Mouse (Mus musculus) heart, embryonic 15.5 days (tissue): Measurements from ENCODE around the gene Ccdc177. TPM values are rescaled to one million over a fixed set of nuclear protein-coding genes. Genes with fewer than 3 reads are reported as not detected.
A peak's percentile ranks its signal among the peaks of the same experiment; 100 is the strongest.

Experiments used
- ATAC-seq: fragments of 200-750 bp; cut with Nextera tagmentation; replicated peaks from 2 replicates; pipeline ENCODE4 v1.8.0; 2017; ENCODE audit warnings: low read depth, moderate TSS enrichment; ENCODE audit not compliant: insufficient number of reproducible peaks, insufficient read depth, low FRiP score
- H3K27ac ChIP-seq: fragments of 300-500 bp; sonication (generic); 2 replicates; pipeline ENCODE4 v1.5.1; 2015; ENCODE audit warnings: mild to moderate bottlenecking, inconsistent platforms
- H3K27me3 ChIP-seq: fragments of 300-500 bp; sonication (generic); 2 replicates; pipeline ENCODE4 v1.6.1; 2015; ENCODE audit warnings: inconsistent platforms
- H3K36me3 ChIP-seq: fragments of 300-500 bp; sonication (generic); 2 replicates; pipeline ENCODE4 v1.6.1; 2015; ENCODE audit warnings: mild to moderate bottlenecking, inconsistent platforms
- H3K4me1 ChIP-seq: fragments of 300-500 bp; sonication (generic); replicated peaks from 2 replicates; pipeline ENCODE4 v1.6.1; 2015; ENCODE audit warnings: inconsistent platforms
- H3K4me2 ChIP-seq: fragments of 300-500 bp; sonication (generic); 2 replicates; pipeline ENCODE4 v1.6.1; 2015; ENCODE audit warnings: inconsistent platforms, mild to moderate bottlenecking, moderate library complexity
- H3K4me3 ChIP-seq: fragments of 300-500 bp; sonication (generic); 2 replicates; pipeline ENCODE4 v1.5.1; 2015; ENCODE audit warnings: mild to moderate bottlenecking, inconsistent platforms
- H3K9ac ChIP-seq: fragments of 300-500 bp; sonication (generic); 2 replicates; pipeline ENCODE4 v1.6.1; 2015; ENCODE audit warnings: mild to moderate bottlenecking, inconsistent platforms
- H3K9me3 ChIP-seq: fragments of 300-500 bp; sonication (generic); replicated peaks from 2 replicates; pipeline ENCODE4 v1.6.1; 2016; ENCODE audit warnings: inconsistent platforms
- WGBS: fragments of 180-500 bp; shearing (Covaris S2); methylation state at CpG from one replicate; pipeline ENCODE4 v1.1.7; 2015; ENCODE audit warnings: mixed read lengths; 5-methylcytosine and 5-hydroxymethylcytosine counted together
- polyA plus RNA-seq: library from polyadenylated mRNA; unstranded; fragments of >200 nt; fragmentation: Nextera tagmentation; extraction: Ambion mirVana; gene quantifications from 2 replicates; pipeline ENCODE4 v1.2.1, GENCODE M21; 2015

Ccdc177 gene
- polyA plus RNA-seq, 1 experiment from 2014 or later = not detected

DNA sequence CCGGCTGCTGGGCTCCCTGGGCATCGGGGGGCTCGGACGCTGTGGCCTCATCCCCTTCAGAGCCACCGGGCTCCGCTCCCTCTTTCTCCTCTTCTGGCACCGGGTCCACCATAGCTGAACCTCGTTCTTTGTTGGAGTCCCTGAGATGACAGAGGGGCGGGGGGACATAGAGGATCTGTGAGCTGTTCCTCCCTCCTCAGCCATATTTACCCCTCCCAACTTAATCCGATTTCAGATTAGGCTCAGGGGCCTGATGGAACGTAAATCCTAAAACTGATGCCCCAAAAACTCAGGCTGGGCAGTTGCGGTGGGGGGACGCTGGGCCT is 1.1 kb downstream of the Ccdc177 start:
- Histone ChIP-seq H3K27ac (no peak overlapping the region), H3K4me3 (peak overlapping the region; percentile 59), H3K4me2 (peak overlapping the region; percentile 96), H3K9ac (0 out of 2 replicates have a peak overlapping the region, but pooled peaks have one; percentile 32), H3K27me3 (peaks cover 89% of the 10 kb centered on the region), H3K4me1 (peaks cover 34% of the 10 kb centered on the region), H3K9me3 (no peaks in the 10 kb centered on the region), H3K36me3 (no peaks in the 10 kb centered on the region)
- ATAC-seq = no peak
- WGBS = 6% methylated on average over 13 of the region's 13 CpGs

DNA sequence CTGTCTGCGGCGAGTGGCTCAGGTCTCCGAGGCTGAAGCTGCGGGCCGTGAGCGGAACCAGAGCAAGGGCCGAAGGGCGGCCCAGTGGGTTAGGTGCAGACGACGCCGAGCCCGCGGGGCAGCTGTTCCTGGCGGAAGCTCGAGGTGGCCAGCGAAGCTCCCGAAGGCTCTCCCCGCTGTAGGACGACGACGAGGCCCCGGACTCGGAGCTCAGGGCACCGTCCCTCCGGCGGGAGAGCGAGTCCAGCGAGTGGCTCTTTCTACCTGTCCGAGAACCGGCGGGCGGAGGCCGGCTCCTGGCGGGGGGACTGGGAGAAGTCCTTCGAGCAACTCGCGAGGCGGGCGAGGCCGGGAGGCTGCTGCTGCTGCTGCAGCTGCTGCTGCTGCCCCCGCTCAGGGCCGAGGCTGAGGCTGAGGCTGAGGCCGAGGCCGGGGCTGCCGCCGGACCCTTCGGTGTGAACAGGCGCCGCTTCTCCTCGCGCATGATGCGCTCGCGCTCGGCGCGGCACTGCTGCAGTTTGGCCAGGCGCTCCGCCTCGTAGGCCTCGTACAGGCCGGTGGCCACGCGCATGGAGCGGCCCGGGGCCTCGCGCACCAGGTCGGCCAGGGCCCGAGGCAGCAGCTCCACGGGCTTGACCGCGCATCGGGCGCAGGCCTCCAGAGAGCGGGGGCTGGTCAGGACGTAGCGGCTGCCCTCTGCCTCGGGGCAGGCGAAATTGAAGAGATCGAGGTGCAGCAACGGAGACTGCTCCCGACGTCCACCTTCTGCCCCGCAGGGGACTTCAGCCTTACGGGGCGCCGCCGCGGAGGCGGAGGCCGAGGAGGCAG is 1.7 kb downstream of the Ccdc177 start:
- WGBS = 2% methylated on average over 85 of the region's 92 CpGs
- no peaks in the 10 kb centered on the region for H3K9me3 ChIP-seq

DNA sequence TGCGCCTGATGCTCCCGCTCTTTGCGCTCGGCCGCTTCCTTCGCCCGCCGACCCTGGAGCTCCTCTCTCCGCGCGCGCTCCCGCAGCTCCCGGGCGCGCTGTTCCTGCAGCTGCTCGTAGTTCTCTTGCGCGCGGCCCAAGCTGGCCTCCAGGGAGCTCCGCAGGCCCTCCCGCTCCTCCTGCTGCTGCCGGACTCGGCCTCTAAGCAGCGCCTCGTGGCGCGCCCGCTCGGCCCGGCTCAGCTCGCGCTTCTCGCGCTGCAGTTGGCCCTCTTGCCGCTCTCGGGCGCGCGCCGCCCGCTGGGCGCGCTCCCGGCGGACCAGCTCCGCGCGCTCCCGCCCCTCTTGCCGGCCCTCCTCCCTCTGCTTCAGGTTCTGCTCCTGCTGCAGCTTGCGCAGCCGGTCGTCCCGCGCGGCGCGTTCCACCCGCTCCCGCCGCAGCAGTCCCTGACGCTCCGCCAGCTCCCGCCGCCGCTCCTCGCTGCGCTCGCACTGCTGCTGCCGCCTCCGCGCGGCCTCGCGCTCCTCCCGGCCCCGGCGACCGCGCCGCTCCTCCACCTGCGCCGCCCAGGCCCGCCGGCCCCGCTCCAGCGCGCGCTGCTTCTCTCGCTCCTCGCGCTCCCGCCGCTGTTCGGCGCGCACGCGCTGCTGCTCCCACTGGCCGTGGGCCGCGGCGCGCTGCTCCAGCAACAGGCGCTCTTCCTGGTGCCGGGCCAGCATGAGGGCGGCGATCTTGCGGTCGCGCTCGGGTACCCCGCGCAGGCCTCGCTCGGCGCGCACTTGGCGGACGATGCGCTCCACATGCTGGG is 2.5 kb downstream of the Ccdc177 start:
- Histone ChIP-seq H3K9me3 (no peaks in the 10 kb centered on the region), H3K36me3 (no peaks in the 10 kb centered on the region), H3K27me3 (peaks cover 87% of the 10 kb centered on the region), H3K27ac (no peak overlapping the region), H3K4me3 (peak overlapping the region; percentile 59), H3K4me2 (peak overlapping the region; percentile 96), H3K9ac (peak overlapping the region; percentile 32), H3K4me1 (peaks cover 34% of the 10 kb centered on the region)
- peak; percentile 71 for ATAC-seq
- 1% methylated on average over 99 of the region's 122 CpGs for WGBS

More for the DNA sequence above, 1.7 kb downstream of the Ccdc177 start:
- ATAC-seq = no peak
- Histone ChIP-seq H3K27me3 (peaks cover 94% of the 10 kb centered on the region), H3K9ac (peak overlapping the region; percentile 32; the same call in 1 of the 2 replicates), H3K27ac (no peak overlapping the region), H3K4me2 (peak overlapping the region; percentile 96), H3K4me1 (peaks cover 34% of the 10 kb centered on the region), H3K4me3 (peak overlapping the region; percentile 59), H3K36me3 (no peaks in the 10 kb centered on the region)

DNA sequence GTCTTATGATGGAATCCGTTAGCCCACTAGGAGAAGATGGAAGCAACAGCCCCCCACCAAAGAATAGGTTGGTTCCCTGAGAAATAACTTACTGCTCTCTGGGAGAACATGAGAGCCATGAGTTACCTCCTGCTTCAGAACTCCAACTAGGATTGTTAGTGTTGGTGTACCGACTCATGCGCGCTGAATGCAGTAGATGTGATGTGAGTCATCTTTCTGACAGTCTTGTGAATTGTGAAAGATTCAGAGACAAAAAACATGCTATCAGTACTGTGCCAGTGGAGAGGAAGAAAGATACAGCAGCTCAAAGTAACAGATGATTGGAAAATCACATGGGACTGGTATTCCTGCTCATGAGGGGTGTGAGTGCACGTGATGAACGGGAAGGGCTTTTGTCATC is 8.9 kb downstream of the Ccdc177 start:
- 83% methylated on average over 6 of the region's 6 CpGs for whole genome bisulfite sequencing
- no peaks in the 10 kb centered on the region for H3K9me3 ChIP-seq
- H3K4me3 ChIP-seq = no peak overlapping the region
- H3K4me2 ChIP-seq = no peak overlapping the region
- H3K4me1 ChIP-seq = no peaks in the 10 kb centered on the region
- ATAC-seq = no peak
- no peak overlapping the region for H3K27ac ChIP-seq
- H3K36me3 ChIP-seq = no peaks in the 10 kb centered on the region
- H3K27me3 ChIP-seq = peaks cover 61% of the 10 kb centered on the region
- no peak overlapping the region for H3K9ac ChIP-seq

DNA sequence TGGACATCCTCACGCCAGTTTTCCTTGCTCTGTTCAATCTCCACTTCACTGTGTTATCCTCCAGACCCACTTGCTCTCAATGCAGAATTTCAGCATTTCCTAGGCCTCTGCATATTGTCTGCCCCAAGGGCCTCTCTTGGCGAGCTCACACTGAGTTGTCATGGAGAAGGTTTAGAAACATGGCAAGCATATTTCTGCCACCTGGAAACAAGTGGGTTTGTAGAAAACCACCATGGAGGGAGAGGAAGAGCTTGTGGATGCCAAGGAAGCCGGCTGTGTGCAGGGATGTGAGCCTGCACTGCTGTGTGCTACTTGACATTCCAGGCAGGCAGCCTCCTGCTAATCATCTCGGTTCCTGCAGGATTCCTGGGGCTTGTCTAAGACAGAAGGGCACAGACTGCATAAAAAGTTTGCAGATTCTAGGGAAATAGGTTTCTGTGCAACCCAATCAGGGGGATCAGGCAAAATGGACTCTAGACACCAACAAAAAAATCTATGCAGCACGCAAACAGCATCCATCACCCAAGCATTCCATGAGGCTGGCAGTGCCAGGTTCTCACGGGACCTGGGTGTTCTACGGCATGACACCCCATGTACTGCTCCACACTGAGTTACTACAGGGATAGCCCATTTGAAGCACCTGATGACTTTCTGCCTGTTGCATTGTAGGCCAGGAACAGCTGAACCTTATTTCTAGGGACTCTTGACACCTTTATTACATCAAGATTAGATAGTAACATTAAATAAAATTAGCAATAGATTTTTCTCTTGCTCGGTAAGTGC is 14.3 kb downstream of the Ccdc177 start:
- no peak for ATAC-seq
- H3K9ac ChIP-seq = no peak overlapping the region
- no peaks in the 10 kb centered on the region for H3K9me3 ChIP-seq
- H3K27me3 ChIP-seq = peaks cover 28% of the 10 kb centered on the region
- WGBS = 43% methylated on average over 8 of the region's 8 CpGs
- no peak overlapping the region for H3K4me3 ChIP-seq
- H3K36me3 ChIP-seq = no peaks in the 10 kb centered on the region
- H3K27ac ChIP-seq = no peak overlapping the region
- no peak overlapping the region for H3K4me2 ChIP-seq
- H3K4me1 ChIP-seq = no peaks in the 10 kb centered on the region

DNA sequence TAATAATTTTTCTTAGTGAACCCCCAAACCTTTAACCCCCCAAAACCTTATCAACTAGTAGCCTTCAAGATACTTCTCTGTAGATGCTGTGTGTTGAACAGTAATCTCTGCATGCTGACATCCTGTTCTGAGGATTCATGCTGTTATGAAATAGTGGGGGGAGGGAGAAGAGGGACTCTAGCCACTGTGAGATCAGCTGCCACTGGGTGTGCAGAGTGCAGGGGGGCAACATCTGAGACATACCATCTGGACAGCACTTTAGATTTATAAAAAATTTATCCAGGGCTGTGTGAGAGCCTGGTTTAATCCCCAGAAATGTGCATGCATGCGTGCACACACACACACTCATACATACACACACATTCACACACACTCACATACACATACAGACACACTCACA is 15.9 kb downstream of the Ccdc177 start:
- WGBS = 81% methylated on average over 1 of the region's 1 CpGs
- H3K36me3 ChIP-seq = no peaks in the 10 kb centered on the region
- ATAC-seq = no peak

DNA sequence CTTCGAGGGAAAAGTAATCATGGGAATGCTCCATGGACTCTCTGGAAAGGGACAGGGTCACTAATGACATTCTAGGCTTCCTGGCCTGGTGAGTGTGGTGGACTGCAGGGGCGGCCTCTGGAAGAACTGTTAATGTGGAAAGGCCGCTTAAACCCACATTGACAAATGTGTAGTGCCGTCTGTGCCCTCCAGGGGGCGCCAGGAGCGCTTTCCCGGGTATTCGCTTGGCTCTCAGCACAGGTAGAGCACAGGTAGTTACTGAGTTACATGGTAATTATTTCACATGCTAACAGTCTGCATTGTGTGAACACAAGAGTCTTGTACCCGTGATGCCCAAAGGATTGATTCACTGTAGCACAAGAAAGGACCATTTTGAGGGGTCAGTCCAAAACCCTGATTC is 21.0 kb downstream of the Ccdc177 start:
- H3K9me3 ChIP-seq = no peaks in the 10 kb centered on the region
- no peak overlapping the region for H3K9ac ChIP-seq
- H3K27ac ChIP-seq = no peak overlapping the region
- H3K27me3 ChIP-seq = peaks cover 39% of the 10 kb centered on the region
- H3K4me1 ChIP-seq = peaks cover 7% of the 10 kb centered on the region; the same call in 1 of the 2 replicates
- H3K4me3 ChIP-seq = no peak overlapping the region
- WGBS = 26% methylated on average over 9 of the region's 9 CpGs
- ATAC-seq = no peak
- H3K36me3 ChIP-seq = no peaks in the 10 kb centered on the region
- H3K4me2 ChIP-seq = no peak overlapping the region

More for the DNA sequence above, 15.9 kb downstream of the Ccdc177 start:
- no peaks in the 10 kb centered on the region for H3K9me3 ChIP-seq
- no peak overlapping the region for H3K9ac ChIP-seq
- no peak overlapping the region for H3K4me3 ChIP-seq
- H3K27me3 ChIP-seq = peaks cover 27% of the 10 kb centered on the region
- H3K27ac ChIP-seq = no peak overlapping the region
- H3K4me2 ChIP-seq = no peak overlapping the region
- H3K4me1 ChIP-seq = no peaks in the 10 kb centered on the region

DNA sequence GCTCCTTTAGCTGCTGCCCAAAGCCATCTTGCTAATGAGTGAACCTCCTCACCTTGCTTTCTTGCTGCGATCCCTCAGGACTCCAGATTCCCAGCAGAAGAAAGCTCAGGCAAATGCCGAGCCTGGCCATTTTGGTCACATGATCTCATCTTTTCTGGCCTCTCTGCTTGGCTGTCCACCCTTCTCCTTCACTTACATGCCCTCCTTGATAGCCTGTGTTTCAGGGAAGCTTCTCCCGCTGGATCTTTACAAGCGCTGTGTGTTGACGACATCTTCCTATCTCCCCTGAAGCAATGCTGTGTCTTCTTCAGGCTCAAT is 23.2 kb downstream of the Ccdc177 start:
- Histone ChIP-seq H3K9ac (no peak overlapping the region), H3K4me1 (peaks cover 7% of the 10 kb centered on the region; the same call in 1 of the 2 replicates), H3K4me2 (no peak overlapping the region), H3K27ac (no peak overlapping the region), H3K4me3 (no peak overlapping the region), H3K36me3 (no peaks in the 10 kb centered on the region), H3K27me3 (peaks cover 39% of the 10 kb centered on the region), H3K9me3 (no peaks in the 10 kb centered on the region)
- 48% methylated on average over 5 of the region's 5 CpGs for WGBS
- no peak for ATAC-seq

DNA sequence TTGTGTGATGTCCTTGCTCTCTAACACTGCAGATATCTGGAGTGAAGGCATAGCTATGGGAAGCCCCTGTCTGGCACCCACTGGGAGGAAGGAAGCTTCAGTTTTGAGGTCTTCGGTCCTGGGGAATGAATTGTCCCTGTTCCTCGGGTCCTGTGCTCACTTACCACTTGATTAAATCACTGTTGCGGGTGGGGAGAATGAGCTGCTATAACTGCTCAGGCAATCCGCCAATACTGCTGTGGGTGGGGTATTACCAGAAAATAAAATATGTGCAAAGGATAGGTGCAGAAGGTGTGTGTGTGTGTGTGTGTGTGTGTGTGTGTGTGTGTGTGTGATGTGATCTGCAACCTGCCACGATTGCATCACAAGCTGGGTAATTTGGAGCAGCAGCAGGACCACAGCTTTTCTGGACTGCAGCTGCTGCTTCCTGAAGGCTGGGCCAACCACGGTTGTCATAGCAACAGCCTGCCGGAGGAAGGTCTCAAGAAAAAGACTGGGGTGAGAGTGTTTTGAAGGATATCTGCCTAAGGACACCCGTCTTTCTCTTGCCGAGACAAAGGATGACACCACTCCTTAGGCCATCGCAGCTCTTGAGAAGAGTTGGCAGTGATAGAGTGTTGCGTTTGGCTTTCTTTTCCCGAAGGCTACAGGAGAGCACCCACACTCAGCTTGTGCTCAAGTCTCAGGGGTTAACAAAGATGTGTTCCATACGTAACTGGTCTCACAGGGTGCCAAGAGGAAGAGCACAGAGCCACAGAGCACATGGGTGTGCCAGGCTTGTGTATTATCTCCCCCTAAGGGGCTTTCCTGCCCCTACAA is 23.8 kb downstream of the Ccdc177 start:
- Histone ChIP-seq H3K9me3 (no peaks in the 10 kb centered on the region), H3K4me3 (no peak overlapping the region), H3K27me3 (peaks cover 37% of the 10 kb centered on the region), H3K9ac (no peak overlapping the region), H3K27ac (no peak overlapping the region), H3K4me1 (peaks cover 7% of the 10 kb centered on the region; the same call in 1 of the 2 replicates), H3K36me3 (no peaks in the 10 kb centered on the region), H3K4me2 (no peak overlapping the region)
- 38% methylated on average over 13 of the region's 13 CpGs for WGBS
- no peak for ATAC-seq

DNA sequence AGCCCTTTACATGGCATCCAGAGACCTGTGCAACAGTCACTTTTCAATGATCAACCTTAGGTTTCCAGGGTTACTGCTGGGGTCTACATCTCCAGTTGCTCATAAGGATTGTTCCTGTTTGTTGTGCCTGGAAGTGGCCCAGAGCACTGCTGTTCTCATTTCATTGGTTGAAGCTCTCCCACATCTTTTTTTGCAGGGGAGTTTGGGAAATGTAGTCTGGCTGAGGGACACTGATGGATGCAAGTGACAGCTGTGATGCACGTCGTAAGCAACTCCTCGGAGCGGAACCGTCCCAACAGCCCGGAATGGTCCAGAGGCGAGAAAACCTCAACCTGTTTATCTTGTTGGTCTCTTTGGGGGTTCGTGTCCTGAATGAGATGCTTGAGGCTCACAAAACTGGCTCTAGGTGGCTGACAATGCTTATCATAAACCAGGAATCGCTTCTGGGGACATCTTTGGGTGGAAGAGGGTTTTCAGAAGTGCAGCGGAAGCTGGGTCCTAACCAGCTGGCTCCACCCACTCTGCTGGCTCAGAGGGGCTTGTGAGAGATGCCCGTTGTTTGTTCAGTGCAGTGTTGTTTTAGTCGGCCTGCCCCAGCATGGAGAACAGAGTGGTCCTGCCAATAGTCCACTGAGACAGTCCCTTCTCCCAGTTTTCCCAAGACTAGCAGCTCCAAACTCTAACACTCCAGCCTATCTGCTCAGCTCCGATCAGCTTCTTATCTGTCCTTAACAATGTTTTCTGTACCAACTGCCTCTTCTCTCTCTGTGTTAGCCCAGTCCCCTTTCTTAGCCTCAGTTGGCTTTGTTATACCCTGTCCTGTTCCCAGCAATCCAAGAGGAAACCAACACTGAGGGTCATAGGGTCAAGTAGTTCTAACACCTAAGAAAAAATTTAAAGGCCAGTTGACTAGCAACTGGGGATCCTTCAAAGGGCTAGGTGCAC is 25.7 kb downstream of the Ccdc177 start:
- Histone ChIP-seq H3K36me3 (no peaks in the 10 kb centered on the region), H3K27me3 (peaks cover 22% of the 10 kb centered on the region; the same call in 1 of the 2 replicates), H3K9ac (no peak overlapping the region), H3K4me1 (peaks cover 7% of the 10 kb centered on the region; the same call in 1 of the 2 replicates), H3K4me2 (no peak overlapping the region), H3K4me3 (no peak overlapping the region), H3K27ac (no peak overlapping the region), H3K9me3 (no peaks in the 10 kb centered on the region)
- no peak for ATAC-seq
- 56% methylated on average over 13 of the region's 13 CpGs for WGBS
